Mouse (Mus musculus) liver, adult 2 months (tissue): ENCODE data around the gene Ifitm2. TPM values are rescaled to one million over a fixed set of nuclear protein-coding genes. Genes with fewer than 3 reads are reported as not detected.
A peak's percentile ranks its signal among the peaks of the same experiment; 100 is the strongest.

Experiments
- DNase-seq: peaks from one replicate; pipeline ENCODE4 v3.0.0-alpha.2; 2011; ENCODE audit warnings: low read depth, low spot score; ENCODE audit errors: extremely low read depth
- H3K27ac ChIP-seq: fragments of 200-500 bp; replicated peaks from 2 replicates; pipeline ENCODE4 v1.5.1; 2012; ENCODE audit warnings: low read depth, mild to moderate bottlenecking, control low read depth, inconsistent platforms, low read length; ENCODE audit not compliant: insufficient read depth
- H3K27me3 ChIP-seq: fragments of 200-500 bp; 2 replicates; pipeline ENCODE4 v1.6.1; 2012; ENCODE audit warnings: mild to moderate bottlenecking, moderate library complexity, low read length, inconsistent platforms; ENCODE audit not compliant: control insufficient read depth, insufficient read depth
- H3K36me3 ChIP-seq: fragments of 200-500 bp; 2 replicates; pipeline ENCODE4 v1.6.1; 2012; ENCODE audit warnings: low read length, inconsistent platforms; ENCODE audit not compliant: control insufficient read depth, insufficient read depth
- H3K4me1 ChIP-seq: fragments of 200-500 bp; 2 replicates; pipeline ENCODE4 v1.6.1; 2011; ENCODE audit warnings: low read length; ENCODE audit not compliant: control insufficient read depth, insufficient read depth
- H3K4me3 ChIP-seq: fragments of 200-500 bp; 2 replicates; pipeline ENCODE4 v1.5.1; 2011; ENCODE audit warnings: low read depth, mild to moderate bottlenecking, control low read depth, low read length, moderate library complexity; ENCODE audit not compliant: insufficient read depth
- H3K79me2 ChIP-seq: fragments of 200-500 bp; 2 replicates; pipeline ENCODE4 v1.6.1; 2012; ENCODE audit warnings: inconsistent platforms, mild to moderate bottlenecking, low read length, moderate library complexity; ENCODE audit not compliant: control insufficient read depth, insufficient read depth
- H3K9ac ChIP-seq: fragments of 200-500 bp; 2 replicates; pipeline ENCODE4 v1.6.1; 2012; ENCODE audit warnings: low read depth, mild to moderate bottlenecking, control low read depth, inconsistent platforms, low read length
- CTCF ChIP-seq: fragments of 200-500 bp; IDR thresholded peaks from 2 replicates; pipeline ENCODE4 v1.5.1; 2011; ENCODE audit warnings: low read depth, low read length, control low read depth
- POLR2A ChIP-seq: fragments of 200-500 bp; IDR thresholded peaks from 2 replicates; pipeline ENCODE4 v1.6.1; 2011; ENCODE audit warnings: low read length, control low read depth; ENCODE audit not compliant: insufficient read depth; ENCODE audit errors: extremely low read depth
- WGBS: fragments of 180-500 bp; shearing (Covaris S2); methylation state at CpG from one replicate; pipeline ENCODE4 v1.1.7; 2018; 5-methylcytosine and 5-hydroxymethylcytosine counted together
- polyA plus RNA-seq: library from polyadenylated mRNA; depleted of rRNA; stranded (reverse); fragments of >200 nt; gene quantifications from 2 replicates; pipeline ENCODE4 v1.2.3, GENCODE M21; 2012; rRNA removed
- total RNA-seq: library from RNA; depleted of rRNA; stranded (reverse); fragments of >200 nt; gene quantifications from 2 replicates; pipeline ENCODE4 v1.2.3, GENCODE M21; 2014; rRNA removed

Ifitm2 gene
- total and polyA plus RNA-seq, 2 experiments = 270 to 1,028 TPM

- 17% methylated on average over 13 of the region's 13 CpGs for WGBS
- Histone ChIP-seq H3K79me2 (peaks cover 5% of the 10 kb centered on the region; the same call in 1 of the 2 replicates), H3K36me3 (peaks cover 4% of the 10 kb centered on the region; the same call in 1 of the 2 replicates), H3K9ac (peak overlapping the region; percentile 98), H3K27me3 (no peaks in the 10 kb centered on the region), H3K27ac (peak overlapping the region; percentile 95), H3K4me3 (peak overlapping the region; percentile 91), H3K4me1 (peaks cover 26% of the 10 kb centered on the region)
- TF ChIP-seq POLR2A (0 out of 2 replicates have a peak, but pooled peaks have one; percentile 38), CTCF (0 out of 2 replicates have a peak, but pooled peaks have one; percentile 12)
- peak; percentile 73 for DNase-seq
These were observed 48.7 kb downstream of the Ifitm2 start for GRCm38 (mm10) chr7:140907131-140907530.

DNA sequence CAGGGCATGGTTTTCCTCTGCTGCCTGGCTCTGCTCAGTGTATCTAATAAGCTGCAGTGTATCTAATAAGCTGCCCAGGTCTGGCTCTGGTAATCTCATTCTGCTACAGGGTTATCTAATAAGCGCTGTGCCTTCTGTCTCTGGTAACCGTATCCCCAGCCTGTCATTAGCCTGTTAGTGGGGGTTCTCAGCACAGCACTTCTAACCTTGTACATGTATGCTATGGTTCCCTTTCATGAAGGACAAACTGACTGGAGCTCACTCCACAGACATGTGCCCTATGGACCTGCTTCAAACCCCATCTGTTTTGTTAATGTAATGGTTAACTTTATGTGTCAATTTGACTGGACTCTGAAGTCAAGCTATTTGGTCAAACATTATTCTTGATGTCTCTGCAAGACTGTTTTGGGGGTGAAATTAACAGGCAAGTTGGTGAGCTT lies 50.1 kb downstream of the Ifitm2 start:
- H3K4me1 ChIP-seq = peaks cover 19% of the 10 kb centered on the region
- peak overlapping the region; percentile 98 for H3K9ac ChIP-seq
- peak overlapping the region; percentile 95 for H3K27ac ChIP-seq
- peak overlapping the region; percentile 91 for H3K4me3 ChIP-seq
- 26% methylated on average over 2 of the region's 2 CpGs for WGBS
- H3K79me2 ChIP-seq = peaks cover 5% of the 10 kb centered on the region; the same call in 1 of the 2 replicates
- no peak for TF ChIP-seq CTCF
- TF ChIP-seq POLR2A = no peak
- peak; percentile 95 for DNase-seq
- peaks cover 4% of the 10 kb centered on the region; the same call in 1 of the 2 replicates for H3K36me3 ChIP-seq
- H3K27me3 ChIP-seq = no peaks in the 10 kb centered on the region

Other genes with a start within 250 kb of the Ifitm2 start
- gene Cyp2e1, start 192.2 kb downstream of the Ifitm2 start, total RNA-seq = 3,097 and 4,003 TPM in 2 replicates
- gene Cyp2e1, start 192.2 kb downstream of the Ifitm2 start, polyA plus RNA-seq = 2,786 and 2,859 TPM in 2 replicates
- gene Syce1, start 168.1 kb downstream of the Ifitm2 start, total RNA-seq = not detected in 2 replicates
- 0.07 TPM in 1 of 2 replicates, not detected in the other for gene Syce1, start 168.1 kb downstream of the Ifitm2 start, polyA plus RNA-seq
- 1.0 TPM in 2 replicates for gene Zfp941, start 133.8 kb downstream of the Ifitm2 start, total RNA-seq
- 0.34 and 0.77 TPM in 2 replicates for gene Zfp941, start 133.8 kb downstream of the Ifitm2 start, polyA plus RNA-seq
- gene Urah, start 121.0 kb downstream of the Ifitm2 start, total RNA-seq = 511 and 549 TPM in 2 replicates
- gene Urah, start 121.0 kb downstream of the Ifitm2 start, polyA plus RNA-seq = 1,037 and 1,096 TPM in 2 replicates
- gene Scgb1c1, start 110.4 kb downstream of the Ifitm2 start, total RNA-seq = 0.46 TPM in 1 of 2 replicates, not detected in the other
- 1.0 TPM in 1 of 2 replicates, not detected in the other for gene Scgb1c1, start 110.4 kb downstream of the Ifitm2 start, polyA plus RNA-seq
- gene Odf3, start 108.2 kb downstream of the Ifitm2 start, total RNA-seq = not detected in 2 replicates
- not detected in 2 replicates for gene Odf3, start 108.2 kb downstream of the Ifitm2 start, polyA plus RNA-seq
- 0.60 and 1.4 TPM in 2 replicates for gene Gm45785, start 99.7 kb downstream of the Ifitm2 start, total RNA-seq
- gene Gm45785, start 99.7 kb downstream of the Ifitm2 start, polyA plus RNA-seq = not detected in 2 replicates
- 17.5 and 20.3 TPM in 2 replicates for gene Ric8a, start 99.0 kb downstream of the Ifitm2 start, total RNA-seq
- 24.6 and 34.4 TPM in 2 replicates for gene Ric8a, start 99.0 kb downstream of the Ifitm2 start, polyA plus RNA-seq
- gene Bet1l, start 98.4 kb downstream of the Ifitm2 start, total RNA-seq = 15.0 and 15.4 TPM in 2 replicates
- gene Bet1l, start 98.4 kb downstream of the Ifitm2 start, polyA plus RNA-seq = 22.1 and 29.2 TPM in 2 replicates
- 83.6 and 102 TPM in 2 replicates for gene Psmd13, start 74.0 kb downstream of the Ifitm2 start, total RNA-seq
- gene Psmd13, start 74.0 kb downstream of the Ifitm2 start, polyA plus RNA-seq = 51.1 and 58.2 TPM in 2 replicates
- gene Sirt3, start 73.7 kb downstream of the Ifitm2 start, total RNA-seq = 134 and 150 TPM in 2 replicates
- gene Sirt3, start 73.7 kb downstream of the Ifitm2 start, polyA plus RNA-seq = 155 TPM in 2 replicates
- gene Cox8b, start 55.5 kb downstream of the Ifitm2 start, total RNA-seq = 0.55 and 0.81 TPM in 2 replicates
- not detected in 2 replicates for gene Cox8b, start 55.5 kb downstream of the Ifitm2 start, polyA plus RNA-seq
- 28.9 and 33.4 TPM in 2 replicates for gene Nlrp6, start 35.1 kb downstream of the Ifitm2 start, total RNA-seq
- 72.9 and 119 TPM in 2 replicates for gene Nlrp6, start 35.1 kb downstream of the Ifitm2 start, polyA plus RNA-seq
- 16.6 and 19.1 TPM in 2 replicates for gene Pgghg, start 14.6 kb downstream of the Ifitm2 start, total RNA-seq
- 41.3 and 43.3 TPM in 2 replicates for gene Pgghg, start 14.6 kb downstream of the Ifitm2 start, polyA plus RNA-seq
- gene Ifitm5, start 5.7 kb downstream of the Ifitm2 start, total RNA-seq = 0.40 and 0.55 TPM in 2 replicates
- gene Ifitm5, start 5.7 kb downstream of the Ifitm2 start, polyA plus RNA-seq = 0.76 and 1.0 TPM in 2 replicates
- not detected in 2 replicates for gene Gm45717, start 50 bp downstream of the Ifitm2 start, total RNA-seq
- gene Gm45717, start 50 bp downstream of the Ifitm2 start, polyA plus RNA-seq = not detected in 2 replicates
- 11.2 and 11.3 TPM in 2 replicates for gene Ifitm1, start 11.2 kb upstream of the Ifitm2 start, total RNA-seq
- 48.6 and 79.4 TPM in 2 replicates for gene Ifitm1, start 11.2 kb upstream of the Ifitm2 start, polyA plus RNA-seq
- gene Ifitm3, start 54.8 kb upstream of the Ifitm2 start, total RNA-seq = 296 and 392 TPM in 2 replicates
- 848 and 1,254 TPM in 2 replicates for gene Ifitm3, start 54.8 kb upstream of the Ifitm2 start, polyA plus RNA-seq
- gene Ifitm6, start 61.9 kb upstream of the Ifitm2 start, total RNA-seq = 0.81 and 0.83 TPM in 2 replicates
- gene Ifitm6, start 61.9 kb upstream of the Ifitm2 start, polyA plus RNA-seq = 0.72 and 1.7 TPM in 2 replicates
- gene Gm17387, start 73.1 kb upstream of the Ifitm2 start, total RNA-seq = not detected in 2 replicates
- not detected in 2 replicates for gene Gm17387, start 73.1 kb upstream of the Ifitm2 start, polyA plus RNA-seq
- gene B4galnt4, start 105.1 kb upstream of the Ifitm2 start, total RNA-seq = 0.09 TPM in 1 of 2 replicates, not detected in the other
- 0.04 and 0.10 TPM in 2 replicates for gene B4galnt4, start 105.1 kb upstream of the Ifitm2 start, polyA plus RNA-seq
- 0.60 and 0.83 TPM in 2 replicates for gene Pkp3, start 122.2 kb upstream of the Ifitm2 start, total RNA-seq
- 1.9 and 2.0 TPM in 2 replicates for gene Pkp3, start 122.2 kb upstream of the Ifitm2 start, polyA plus RNA-seq
- 21.8 and 28.5 TPM in 2 replicates for gene Sigirr, start 144.6 kb upstream of the Ifitm2 start, total RNA-seq
- gene Sigirr, start 144.6 kb upstream of the Ifitm2 start, polyA plus RNA-seq = 42.4 and 42.5 TPM in 2 replicates
- not detected in 2 replicates for gene Ano9, start 161.8 kb upstream of the Ifitm2 start, total RNA-seq
- 0.09 and 0.13 TPM in 2 replicates for gene Ano9, start 161.8 kb upstream of the Ifitm2 start, polyA plus RNA-seq
- 5.2 and 5.4 TPM in 2 replicates for gene Ptdss2, start 166.4 kb upstream of the Ifitm2 start, total RNA-seq
- 10.7 and 13.5 TPM in 2 replicates for gene Ptdss2, start 166.4 kb upstream of the Ifitm2 start, polyA plus RNA-seq
- 106 and 108 TPM in 2 replicates for gene Rnh1, start 216.9 kb upstream of the Ifitm2 start, total RNA-seq
- 134 and 136 TPM in 2 replicates for gene Rnh1, start 216.9 kb upstream of the Ifitm2 start, polyA plus RNA-seq
- gene Hras, start 238.0 kb upstream of the Ifitm2 start, total RNA-seq = 37.6 and 53.8 TPM in 2 replicates
- gene Hras, start 238.0 kb upstream of the Ifitm2 start, polyA plus RNA-seq = 50.4 and 58.9 TPM in 2 replicates
- gene Lrrc56, start 238.2 kb upstream of the Ifitm2 start, total RNA-seq = 1.8 and 2.1 TPM in 2 replicates
- 4.4 and 4.8 TPM in 2 replicates for gene Lrrc56, start 238.2 kb upstream of the Ifitm2 start, polyA plus RNA-seq